Mouse (Mus musculus) heart, postnatal 25 days (tissue): ENCODE data around the gene Vmn1r75. TPM values are rescaled to one million over a fixed set of nuclear protein-coding genes. Genes with fewer than 3 reads are reported as not detected.

Experiments used
- DNase-seq: peaks from one replicate; pipeline ENCODE4 v3.0.0; 2022; ENCODE audit warnings: low spot score
- intact Hi-C: fragments of 180-260 bp; cut with DNase I; formaldehyde crosslinking; loops from one replicate; pipeline ENCODE4 v1.15.1; 2025
- total RNA-seq, 2 experiments: library from RNA; stranded (reverse); gene quantifications; 2 replicates each; pipeline ENCODE4 v1.2.3; 2021

Gene Vmn1r75
- total RNA-seq, result not detected

GRCm38 (mm10) chr7:11874330-11874729, at the start of gene Vmn1r75:
Gene Vmn1r75 (plus strand): TSS chr7:11874630.
- intact Hi-C loops, result no loop called here

GRCm38 (mm10) chr7:11833680-11834079, 40.8 kb upstream of the Vmn1r75 start, which contains the start of gene Vmn1r74:
Gene Vmn1r74 (plus strand): TSS chr7:11833980.
- no peak for DNase-seq
- intact Hi-C loops, result no loop called here

More at GRCm38 (mm10) chr7:11874330-11874729, at the start of gene Vmn1r75:
- DNase-seq, result no peak

Other genes starting within 250 kb of the Vmn1r75 start
- not detected for gene Vmn1r72, start 194.5 kb upstream of the Vmn1r75 start, total RNA-seq
- gene Vmn1r73, start 144.4 kb upstream of the Vmn1r75 start, total RNA-seq, result not detected
- not detected for gene Vmn1r74, start 40.6 kb upstream of the Vmn1r75 start, total RNA-seq
- gene Vmn1r76, start 63.6 kb downstream of the Vmn1r75 start, total RNA-seq, result not detected
- under 1 TPM in 1 of 2 experiments, not detected in 1; 0.03 TPM for gene Vmn1r77, start 162.1 kb downstream of the Vmn1r75 start, total RNA-seq